12 mouse cellular contexts compared by ENCODE assay signal in genomic region chr9:65640838-65641410, GRCm38 (mm10). TPM values are rescaled to one million over a fixed set of nuclear protein-coding genes. Genes with fewer than 3 reads are reported as not detected.
DNase-seq lines count a peak whose midpoint lies in the region; ATAC-seq and TF ChIP-seq lines count a peak whose summit lies in the region.
"Had no signal": no experiment of that assay in that cellular context is flagged by ENCODE, and none has a peak within 500 bp of the region (broad histone marks: within the 10 kb centered on the region; RNA-seq: fewer than 3 reads in every experiment).

No protein-coding gene starts in this region.

- no peaks in the 10 kb centered on the region for H3K9me3 ChIP-seq in heart, embryonic 13.5 days
- no peaks in the 10 kb centered on the region for H3K9me3 ChIP-seq in ES-Bruce4 (replicated peaks; ENCODE audit: control insufficient read depth, insufficient read depth, low read length, poor library complexity, severe bottlenecking)
- H3K9me3 ChIP-seq: hindbrain, embryonic 15.5 days; liver, embryonic 13.5 days; stomach, embryonic 15.5 days had no signal

- WGBS in heart, embryonic 13.5 days, result 4% methylated on average over 5 of the region's 5 CpGs

- H3K4me3 ChIP-seq in heart, embryonic 13.5 days, result no peak overlapping the region
- peak overlapping the region; percentile 13; the same call in 1 of the 2 replicates for H3K4me3 ChIP-seq in ES-Bruce4 (ENCODE audit: low read depth, low read length)
- H3K4me3 ChIP-seq: hindbrain, embryonic 15.5 days; liver, embryonic 13.5 days; stomach, embryonic 15.5 days had no signal

- peak; percentile 94 for TF ChIP-seq EP300 in ES-Bruce4 (IDR thresholded peaks at IDR 0.05; ENCODE audit: insufficient read depth, low read depth, low read length)

- no peak for TF ChIP-seq CTCF in ES-Bruce4 (IDR thresholded peaks at IDR 0.05; ENCODE audit: low read depth, low read length)

- TF ChIP-seq POLR2A in ES-Bruce4 (IDR thresholded peaks at IDR 0.05; ENCODE audit: insufficient read depth, low read length), result no peak

- peaks cover 80% of the 10 kb centered on the region for H3K4me1 ChIP-seq in heart, embryonic 13.5 days
- peaks cover 12% of the 10 kb centered on the region for H3K4me1 ChIP-seq in ES-Bruce4 (ENCODE audit: control insufficient read depth, insufficient read depth, low read length)
- H3K4me1 ChIP-seq: hindbrain, embryonic 15.5 days; stomach, embryonic 15.5 days had no signal

- peak overlapping the region; percentile 67 for H3K9ac ChIP-seq in heart, embryonic 13.5 days
- peak overlapping the region; percentile 62 for H3K9ac ChIP-seq in ES-Bruce4 (ENCODE audit: low read depth, poor library complexity, severe bottlenecking)
- H3K9ac ChIP-seq: hindbrain, embryonic 15.5 days; liver, embryonic 13.5 days; stomach, embryonic 15.5 days had no signal

- peak overlapping the region; percentile 90 for H3K27ac ChIP-seq in heart, embryonic 13.5 days (replicated peaks)
- H3K27ac ChIP-seq in ES-Bruce4 (ENCODE audit: insufficient read depth, low read length), result peak overlapping the region; percentile 100
- H3K27ac ChIP-seq: hindbrain, embryonic 15.5 days; liver, embryonic 13.5 days; stomach, embryonic 15.5 days had no signal

- H3K27me3 ChIP-seq in heart, embryonic 13.5 days (replicated peaks), result no peaks in the 10 kb centered on the region
- no peaks in the 10 kb centered on the region for H3K27me3 ChIP-seq in ES-Bruce4 (ENCODE audit: control insufficient read depth, insufficient read depth, low read length, poor library complexity, severe bottlenecking)
- H3K27me3 ChIP-seq: CH12.LX; hindbrain, embryonic 15.5 days; stomach, embryonic 15.5 days had no signal

- DNase-seq in heart, postnatal 36 days, result no peak
- DNase-seq in embryo, embryonic 11.5 days (ENCODE audit: low read depth, low spot score), result peak; percentile 35
- DNase-seq in kidney, postnatal 14 days, result peak; percentile 46
- DNase-seq in urinary bladder, adult 2 months (ENCODE audit: low spot score), result no peak
- no peak for DNase-seq in spleen, adult 12 weeks (ENCODE audit: low spot score)
- DNase-seq: liver, embryonic 13.5 days had no signal

- H3K4me2 ChIP-seq in heart, embryonic 13.5 days, result peak overlapping the region; percentile 45
- H3K4me2 ChIP-seq: liver, embryonic 13.5 days; stomach, embryonic 15.5 days had no signal

- ATAC-seq in heart, embryonic 13.5 days (ENCODE audit: extremely low read depth, insufficient number of reproducible peaks, low FRiP score, low TSS enrichment), result no peak
- ATAC-seq in inflammation-experienced regulatory T-cells, adult 6 months, result no peak

- H3K36me3 ChIP-seq in heart, embryonic 13.5 days, result peaks cover 13% of the 10 kb centered on the region
- peaks cover 7% of the 10 kb centered on the region; the same call in 1 of the 2 replicates for H3K36me3 ChIP-seq in ES-Bruce4 (ENCODE audit: control insufficient read depth, insufficient read depth, low read length, poor library complexity, severe bottlenecking)
- H3K36me3 ChIP-seq: hindbrain, embryonic 15.5 days; liver, embryonic 13.5 days; stomach, embryonic 15.5 days had no signal

- intact Hi-C loops in heart, postnatal 36 days (cut with DNase I), result no loop called here

RNA-seq across cellular contexts. Expression of gene Rbpms2, which starts 11.5 kb away (rescaled TPM):
- 106 and 109 TPM in 2 replicates for polyA plus RNA-seq in heart, embryonic 13.5 days (2015; fragmentation: Nextera tagmentation; extraction: Ambion mirVana)
- 10 to 100 TPM; 35.7 to 37.9 TPM for total RNA-seq in heart, postnatal 36 days (2021)
- polyA plus RNA-seq in ES-Bruce4 (2011; ENCODE audit: insufficient read depth, insufficient read length, low read depth, missing spikeins), result 162 and 174 TPM in 2 replicates
- 142 and 175 TPM in 2 replicates for polyA plus RNA-seq in urinary bladder, adult 2 months (2012; rRNA removed)
- polyA plus RNA-seq in inflammation-experienced regulatory T-cells, adult 6 months (2017; shearing (Covaris generic)), result 1 to 10 TPM in 1 of 3 experiments, not detected in 2; 1.0 TPM

RNA-seq across cellular contexts. Expression of gene Oaz2, which starts 26.9 kb away (rescaled TPM):
- 249 and 267 TPM in 2 replicates for polyA plus RNA-seq in heart, embryonic 13.5 days (2015; fragmentation: Nextera tagmentation; extraction: Ambion mirVana)
- 100 to 1,000 TPM; 225 to 237 TPM for total RNA-seq in heart, postnatal 36 days (2021)
- polyA plus RNA-seq in ES-Bruce4 (2011; ENCODE audit: insufficient read depth, insufficient read length, low read depth, missing spikeins), result 69.0 and 81.5 TPM in 2 replicates
- 162 and 173 TPM in 2 replicates for polyA plus RNA-seq in urinary bladder, adult 2 months (2012; rRNA removed)
- 10 to 100 TPM; 26.3 to 30.5 (median 26.9) TPM for polyA plus RNA-seq in inflammation-experienced regulatory T-cells, adult 6 months (2017; shearing (Covaris generic))

RNA-seq across cellular contexts. Expression of gene Pif1, which starts 54.0 kb away (rescaled TPM):
- polyA plus RNA-seq in heart, embryonic 13.5 days (2015; fragmentation: Nextera tagmentation; extraction: Ambion mirVana), result 10.3 and 11.8 TPM in 2 replicates
- total RNA-seq in heart, postnatal 36 days (2021), result under 1 TPM; 0.30 to 0.61 TPM
- 27.7 and 32.3 TPM in 2 replicates for polyA plus RNA-seq in ES-Bruce4 (2011; ENCODE audit: insufficient read depth, insufficient read length, low read depth, missing spikeins)
- 0.29 and 0.36 TPM in 2 replicates for polyA plus RNA-seq in urinary bladder, adult 2 months (2012; rRNA removed)
- polyA plus RNA-seq in inflammation-experienced regulatory T-cells, adult 6 months (2017; shearing (Covaris generic)), result 1 to 10 TPM in 2 of 3 experiments, under 1 TPM in 1; 0.32 to 7.4 (median 1.1) TPM

Comparison
In these comparisons a context has a peak if more than half of its experiments do, and no peak if none do; other contexts are left out.
1. DNase-seq: peak in embryo, embryonic 11.5 days (single experiment) and kidney, postnatal 14 days (single experiment); none in heart, postnatal 36 days (0 of 2), urinary bladder, adult 2 months (single experiment) and spleen, adult 12 weeks (single experiment).
2. RNA of gene Rbpms2, which starts 11.5 kb away (polyA plus RNA-seq): 162 to 174 TPM in ES-Bruce4, 142 to 175 TPM in urinary bladder, adult 2 months and 106 to 109 TPM in heart, embryonic 13.5 days; 1.0 TPM in inflammation-experienced regulatory T-cells, adult 6 months; every median in the first group is over 10 times any median in the second.